In genomic region chr3:27689149-27689865, GRCm38 (mm10) we compare ENCODE assay signal across 7 mouse cellular contexts. TPM values are rescaled to one million over a fixed set of nuclear protein-coding genes. Genes with fewer than 3 reads are reported as not detected.
DNase-seq lines count a peak whose midpoint lies in the region; ATAC-seq and TF ChIP-seq lines count a peak whose summit lies in the region.

No protein-coding gene starts in this region.

- H3K4me2 ChIP-seq in heart, postnatal 0 days (ENCODE audit: low read depth, low read length): peak overlapping the region; percentile 41; the same call in 1 of the 2 replicates
- peak overlapping the region; percentile 30; the same call in 1 of the 2 replicates for H3K4me2 ChIP-seq in liver, embryonic 16.5 days (ENCODE audit: low read depth, low read length)
- H3K4me2 ChIP-seq in hindbrain, embryonic 13.5 days: no peak overlapping the region

- no peak for TF ChIP-seq CTCF in heart, postnatal 0 days (IDR thresholded peaks at IDR 0.05; ENCODE audit: low read depth)

- no peaks in the 10 kb centered on the region for H3K27me3 ChIP-seq in heart, postnatal 0 days (ENCODE audit: control insufficient read depth, insufficient read depth, low read length)
- no peaks in the 10 kb centered on the region for H3K27me3 ChIP-seq in liver, embryonic 16.5 days (ENCODE audit: control insufficient read depth, insufficient read depth, low read depth, low read length)
- H3K27me3 ChIP-seq in hindbrain, embryonic 13.5 days: no peaks in the 10 kb centered on the region

- TF ChIP-seq EP300 in heart, postnatal 0 days (IDR thresholded peaks at IDR 0.05; ENCODE audit: low read depth): no peak

- no peaks in the 10 kb centered on the region for H3K9me3 ChIP-seq in heart, postnatal 0 days (replicated peaks; ENCODE audit: control insufficient read depth, low read length)
- no peaks in the 10 kb centered on the region for H3K9me3 ChIP-seq in liver, embryonic 16.5 days (replicated peaks; ENCODE audit: control insufficient read depth, low read length)
- no peaks in the 10 kb centered on the region; the same call in 1 of the 2 replicates for H3K9me3 ChIP-seq in hindbrain, embryonic 13.5 days

- H3K27ac ChIP-seq in heart, postnatal 0 days (ENCODE audit: low read depth): peak overlapping the region; percentile 82
- peak overlapping the region; percentile 80 for H3K27ac ChIP-seq in liver, embryonic 16.5 days (ENCODE audit: low read length)
- H3K27ac ChIP-seq in hindbrain, embryonic 13.5 days: no peak overlapping the region

- ATAC-seq in heart, postnatal 0 days (ENCODE audit: insufficient read depth, low read depth): peak; percentile 37; the same call in 1 of the 2 replicates
- ATAC-seq in liver, embryonic 16.5 days (ENCODE audit: low read depth): peak; percentile 48
- no peak for ATAC-seq in inflammation-experienced regulatory T-cells, adult 6 months
- no peak for ATAC-seq in hindbrain, embryonic 13.5 days (ENCODE audit: low FRiP score)

- peaks cover 33% of the 10 kb centered on the region for H3K4me1 ChIP-seq in heart, postnatal 0 days (ENCODE audit: control insufficient read depth, insufficient read depth)
- peaks cover 41% of the 10 kb centered on the region for H3K4me1 ChIP-seq in liver, embryonic 16.5 days (ENCODE audit: control insufficient read depth, low read depth, low read length)
- peaks cover 10% of the 10 kb centered on the region; the same call in 1 of the 2 replicates for H3K4me1 ChIP-seq in hindbrain, embryonic 13.5 days (replicated peaks)

- no peak overlapping the region for H3K4me3 ChIP-seq in heart, postnatal 0 days (ENCODE audit: low read depth, low read length)
- H3K4me3 ChIP-seq in liver, embryonic 16.5 days (ENCODE audit: low read depth, low read length): no peak overlapping the region
- H3K4me3 ChIP-seq in hindbrain, embryonic 13.5 days: no peak overlapping the region

- peak; percentile 51 for DNase-seq in right cerebral cortex, postnatal 10 days (ENCODE audit: low spot score in 2 of 2)
- no peak for DNase-seq in right cerebral cortex, postnatal 25 days
- DNase-seq in cerebellum, adult 8-10 months: peak; percentile 75
- no peak for DNase-seq in heart, postnatal 0 days (ENCODE audit: low spot score)

- WGBS in heart, postnatal 0 days: 53% methylated on average over 12 of the region's 12 CpGs
- 43% methylated on average over 12 of the region's 12 CpGs for WGBS in liver, embryonic 16.5 days (ENCODE audit: insufficient replicate concordance)
- WGBS in hindbrain, embryonic 13.5 days: 84% methylated on average over 12 of the region's 12 CpGs

- 0 out of 2 replicates have a peak, but pooled peaks cover 4% of the 10 kb centered on the region for H3K36me3 ChIP-seq in heart, postnatal 0 days (replicated peaks; ENCODE audit: control insufficient read depth, insufficient read depth, low read length)
- no peaks in the 10 kb centered on the region for H3K36me3 ChIP-seq in liver, embryonic 16.5 days (ENCODE audit: control insufficient read depth, insufficient read depth)
- H3K36me3 ChIP-seq in hindbrain, embryonic 13.5 days: no peaks in the 10 kb centered on the region

- no peak overlapping the region for H3K9ac ChIP-seq in heart, postnatal 0 days (replicated peaks; ENCODE audit: low read depth, low read length)
- no peak overlapping the region for H3K9ac ChIP-seq in liver, embryonic 16.5 days (ENCODE audit: low read depth, low read length)
- H3K9ac ChIP-seq in hindbrain, embryonic 13.5 days: no peak overlapping the region

RNA-seq across cellular contexts. Expression of gene Fndc3b, which starts 21.8 kb away (rescaled TPM):
- 44.1 and 57.1 TPM in 2 replicates for total RNA-seq in heart, postnatal 0 days (2014; rRNA removed; ENCODE audit: low replicate concordance)
- 13.8 and 16.4 TPM in 2 replicates for polyA plus RNA-seq in heart, postnatal 0 days (2015; fragmentation: Nextera tagmentation; extraction: Ambion mirVana)
- polyA plus RNA-seq in liver, embryonic 16.5 days (2015; fragmentation: Nextera tagmentation; extraction: Ambion mirVana): 10.5 and 13.2 TPM in 2 replicates
- under 1 TPM; 0.26 to 0.42 (median 0.28) TPM for polyA plus RNA-seq in inflammation-experienced regulatory T-cells, adult 6 months (2017; shearing (Covaris generic))
- polyA plus RNA-seq in hindbrain, embryonic 13.5 days (2015; fragmentation: Nextera tagmentation; extraction: Ambion mirVana): 9.5 and 10.9 TPM in 2 replicates

Comparison
In these comparisons a context has a peak if more than half of its experiments do, and no peak if none do; other contexts are left out.
1. DNase-seq: peak in right cerebral cortex, postnatal 10 days (2 of 2) and cerebellum, adult 8-10 months (single experiment); none in right cerebral cortex, postnatal 25 days (single experiment) and heart, postnatal 0 days (single experiment).
2. ATAC-seq: peak in heart, postnatal 0 days (single experiment) and liver, embryonic 16.5 days (single experiment); none in inflammation-experienced regulatory T-cells, adult 6 months (single experiment) and hindbrain, embryonic 13.5 days (single experiment).